Mouse (Mus musculus): ENCODE measurements around the gene Hist1h2ae.

Hist1h2ae gene

GRCm38 (mm10) chr13:23538249-23538648 lies 32.8 kb downstream of the Hist1h2ae start:
- DNase-seq (ENCODE audit: low read depth) = no peak

DNA sequence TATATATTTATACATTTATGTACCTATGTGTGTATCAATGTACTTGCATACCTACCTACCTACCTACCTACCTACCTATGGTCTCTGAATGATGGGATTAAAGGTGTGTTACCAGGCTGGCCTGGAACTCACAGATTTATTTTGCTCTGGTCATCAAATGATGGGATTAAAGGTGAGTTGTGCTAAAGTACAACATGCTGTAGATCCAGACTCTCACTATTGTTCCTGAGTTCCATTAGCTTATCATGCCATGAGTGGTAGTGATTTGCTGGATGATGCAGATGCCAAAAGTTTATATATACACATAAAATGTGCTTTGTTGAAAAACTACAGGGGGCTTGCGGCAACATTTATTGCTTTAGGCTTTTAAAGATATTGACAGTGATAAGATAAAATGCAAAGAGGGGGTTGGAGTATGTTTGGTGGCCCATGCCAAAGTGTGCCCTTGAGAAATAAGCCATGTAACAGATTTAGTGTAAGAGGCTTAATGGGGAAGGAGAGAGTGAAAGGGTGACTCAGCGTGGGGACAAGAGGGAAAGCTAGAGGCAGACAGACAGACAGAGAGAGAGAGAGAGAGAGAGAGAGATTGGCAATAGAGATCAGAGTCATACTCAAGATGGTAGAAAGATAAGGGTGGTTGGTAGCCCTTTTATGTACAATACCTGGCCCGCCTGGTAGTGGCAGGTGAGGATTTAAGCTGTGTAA lies 33.9 kb downstream of the Hist1h2ae start:
- DNase-seq (ENCODE audit: low read depth) = no peak

DNA sequence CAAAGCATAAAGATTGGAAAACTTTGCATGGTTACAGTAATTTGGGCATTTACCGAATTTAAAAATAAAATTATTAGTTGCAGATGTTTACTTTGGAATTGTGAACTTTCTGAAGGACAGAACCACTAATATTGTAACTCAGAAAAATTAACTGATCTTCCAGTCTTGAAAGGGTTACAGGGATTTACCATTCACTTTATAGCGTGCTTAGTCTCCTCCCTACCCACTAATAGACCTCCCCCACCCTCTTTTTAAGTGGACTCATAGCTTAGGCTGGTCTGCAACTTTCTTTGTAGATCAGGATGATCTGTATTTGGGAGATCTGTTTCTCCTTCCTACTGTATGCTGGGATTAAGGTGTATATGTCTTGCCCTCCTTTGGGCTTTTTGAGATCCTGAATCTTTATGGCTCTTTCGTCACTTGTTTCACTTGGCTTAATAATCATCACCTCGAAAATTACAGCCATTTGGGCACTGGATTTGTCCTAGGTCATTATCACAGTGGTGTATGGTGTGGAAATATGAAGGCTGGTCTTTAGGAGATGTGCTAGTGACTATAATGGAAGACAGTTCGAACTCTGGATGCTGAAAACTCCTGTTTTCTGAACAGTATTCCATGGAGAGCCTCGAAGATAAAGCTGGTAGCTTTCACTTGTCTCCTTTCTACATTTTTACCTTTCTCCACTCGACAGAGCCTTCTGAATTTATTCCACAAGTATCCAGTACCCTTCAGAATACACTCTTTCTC lies 34.8 kb downstream of the Hist1h2ae start:
- DNase-seq (ENCODE audit: low read depth) = no peak

DNA sequence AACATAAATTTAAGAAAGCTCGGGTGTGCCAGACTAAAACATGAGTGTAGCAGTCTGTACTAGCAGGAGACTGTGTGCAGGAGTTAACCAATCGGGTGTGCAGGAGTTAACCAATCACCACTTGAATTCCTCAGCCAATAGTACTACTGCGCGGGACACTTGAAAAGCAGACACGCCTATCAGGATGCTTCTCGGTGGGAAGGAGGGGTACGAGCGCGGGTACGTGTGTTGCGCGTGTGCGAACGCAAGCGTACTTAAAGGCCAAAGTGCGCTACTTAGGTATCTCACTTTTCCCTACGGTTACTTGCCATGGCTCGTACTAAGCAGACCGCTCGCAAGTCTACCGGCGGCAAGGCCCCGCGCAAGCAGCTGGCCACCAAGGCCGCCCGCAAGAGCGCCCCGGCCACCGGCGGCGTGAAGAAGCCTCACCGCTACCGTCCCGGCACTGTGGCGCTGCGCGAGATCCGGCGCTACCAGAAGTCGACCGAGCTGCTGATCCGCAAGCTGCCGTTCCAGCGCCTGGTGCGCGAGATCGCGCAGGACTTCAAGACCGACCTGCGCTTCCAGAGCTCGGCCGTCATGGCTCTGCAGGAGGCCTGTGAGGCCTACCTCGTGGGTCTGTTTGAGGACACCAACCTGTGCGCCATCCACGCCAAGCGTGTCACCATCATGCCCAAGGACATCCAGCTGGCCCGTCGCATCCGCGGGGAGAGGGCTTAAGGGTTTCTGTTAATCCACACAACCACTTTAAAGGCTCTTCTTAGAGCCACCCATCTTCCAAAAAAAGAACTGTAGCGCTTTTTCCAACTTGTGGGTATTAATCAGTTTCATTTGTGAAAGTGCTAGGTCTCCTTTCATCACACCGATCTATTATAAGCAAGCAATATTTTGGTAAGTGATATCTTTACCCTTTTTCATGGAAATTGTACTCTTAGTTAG lies 35.6 kb downstream of the Hist1h2ae start, which contains the start of gene Hist1h3g:
TSS of gene Hist1h3g (plus strand) at position 286 of the 939 bp plus-strand sequence.
- DNase-seq (ENCODE audit: low read depth) = peak; percentile 90

DNA sequence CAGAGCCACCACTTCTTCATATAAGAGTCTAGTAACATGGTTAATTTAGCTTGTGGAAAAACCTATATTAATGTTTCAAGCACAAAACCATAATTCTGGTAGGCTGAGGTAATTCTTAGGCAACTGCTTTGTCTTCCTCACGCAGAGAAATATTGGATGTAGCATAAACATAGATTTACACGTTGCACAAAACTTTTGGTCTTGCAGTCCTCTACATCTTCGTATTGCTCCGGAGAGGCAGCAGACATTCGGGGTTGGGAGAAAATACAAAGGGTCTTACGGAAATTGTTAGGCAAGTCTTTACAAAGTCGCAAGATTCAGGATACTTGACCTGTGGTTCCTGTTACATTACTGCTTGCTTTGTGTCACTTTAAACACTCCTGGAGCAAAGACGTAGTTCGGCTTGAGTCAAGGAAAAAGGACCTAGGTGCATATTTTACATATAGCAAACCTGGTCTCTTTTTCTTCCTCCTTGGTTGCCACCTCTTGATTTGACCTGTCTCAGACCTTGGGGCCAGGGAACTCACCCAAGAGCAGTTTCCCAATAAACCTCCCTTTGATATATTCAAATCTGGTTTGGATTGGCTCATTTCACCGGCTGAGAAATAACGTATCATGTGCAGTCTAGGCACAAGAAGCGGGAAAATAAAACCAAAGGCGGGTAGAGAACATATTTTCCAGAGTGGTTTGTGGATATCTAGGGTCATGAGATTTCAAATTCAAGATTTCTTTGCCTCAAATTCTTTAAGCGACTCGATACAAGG lies 36.5 kb downstream of the Hist1h2ae start:
- DNase-seq (ENCODE audit: low read depth) = no peak

GRCm38 (mm10) chr13:23533560-23534367 lies 37.3 kb downstream of the Hist1h2ae start, which contains the start of gene Hist1h2af:
Gene Hist1h2af, plus strand, starts transcription at chr13:23533906.
- peak; percentile 87 for DNase-seq (ENCODE audit: low read depth)

DNA sequence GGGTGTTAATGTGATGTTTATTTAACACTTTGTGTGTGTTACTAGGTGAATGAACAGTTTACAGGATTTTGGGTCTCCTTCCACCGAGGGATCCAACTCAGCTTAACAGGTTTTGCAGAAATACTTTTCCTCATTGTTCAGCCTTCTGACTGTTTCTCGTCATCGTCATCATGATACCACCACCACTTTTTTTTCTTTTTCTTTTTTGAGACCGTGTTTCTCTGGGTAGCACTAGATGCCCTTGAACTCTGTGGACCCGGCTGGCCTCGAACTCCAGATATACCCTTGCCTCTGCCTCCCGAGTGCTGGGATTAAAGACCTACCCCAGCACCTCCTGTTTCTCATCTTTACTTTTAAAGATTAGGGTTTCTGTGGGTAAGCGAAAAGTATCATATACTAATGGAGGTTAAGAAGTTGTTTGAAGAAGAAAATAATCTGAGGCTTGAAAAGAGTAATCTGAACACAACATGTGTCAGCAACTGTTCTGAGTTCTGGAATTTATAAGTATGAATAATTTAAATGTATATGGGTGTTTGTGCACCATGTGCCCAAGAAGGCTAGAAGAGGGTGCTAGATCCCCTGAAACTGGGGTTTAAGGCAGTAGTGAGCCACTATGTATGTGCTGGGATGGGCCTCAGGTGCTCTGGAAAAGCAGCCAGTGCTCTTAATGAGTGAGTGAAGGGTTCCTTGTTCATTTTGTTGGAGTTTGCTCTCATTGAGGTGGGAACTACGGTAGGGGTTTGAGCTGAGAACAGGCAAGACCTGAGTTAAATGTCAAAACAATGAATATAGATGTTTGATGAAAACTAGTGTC lies 38.6 kb downstream of the Hist1h2ae start:
- peak; percentile 22 for DNase-seq (ENCODE audit: low read depth)

- peak; percentile 96 for DNase-seq (ENCODE audit: low read depth)
Observed at GRCm38 (mm10) chr13:23530901-23531875, 39.8 kb downstream of the Hist1h2ae start, which contains the start of gene Hist1h4h. Gene Hist1h4h, plus strand, starts transcription at chr13:23531050.

DNA sequence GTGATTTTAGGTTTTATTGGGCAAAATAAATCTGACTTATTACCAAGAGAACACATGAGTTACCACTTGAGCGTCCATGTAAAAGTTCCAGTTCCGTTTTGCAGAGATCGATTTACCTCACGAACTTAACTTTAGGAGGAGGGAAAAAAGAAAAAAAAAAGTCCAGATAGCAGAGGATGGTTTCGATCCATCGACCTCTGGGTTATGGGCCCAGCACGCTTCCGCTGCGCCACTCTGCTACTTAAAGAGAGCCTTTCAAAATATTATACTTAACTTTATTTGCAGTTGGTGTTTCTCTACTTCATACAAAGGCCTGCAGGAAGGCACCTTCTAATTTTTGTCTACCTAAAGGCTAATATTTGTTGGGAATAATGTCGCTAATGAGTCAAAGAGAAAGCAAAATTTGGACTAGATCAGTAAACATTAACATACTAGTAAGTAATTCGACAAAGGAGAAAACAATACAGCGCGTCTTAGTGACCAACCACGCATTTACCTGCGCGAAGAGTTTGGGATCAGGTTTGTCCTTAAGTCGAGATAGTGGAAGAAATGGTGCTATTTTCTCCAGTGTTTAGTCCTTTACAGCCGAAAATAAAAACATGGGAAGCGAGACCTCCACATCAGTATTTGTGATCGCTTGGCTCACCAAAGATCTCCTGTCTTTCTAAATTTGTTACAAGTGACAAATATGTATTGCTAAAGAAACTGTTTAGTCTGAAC lies 40.7 kb downstream of the Hist1h2ae start:
- DNase-seq (ENCODE audit: low read depth) = peak; percentile 76

GRCm38 (mm10) chr13:23529480-23530165 lies 41.4 kb downstream of the Hist1h2ae start:
- DNase-seq (ENCODE audit: low read depth) = no peak

- no peak for DNase-seq (ENCODE audit: low read depth)
Observed at GRCm38 (mm10) chr13:23529005-23529404, 42.0 kb downstream of the Hist1h2ae start.

DNA sequence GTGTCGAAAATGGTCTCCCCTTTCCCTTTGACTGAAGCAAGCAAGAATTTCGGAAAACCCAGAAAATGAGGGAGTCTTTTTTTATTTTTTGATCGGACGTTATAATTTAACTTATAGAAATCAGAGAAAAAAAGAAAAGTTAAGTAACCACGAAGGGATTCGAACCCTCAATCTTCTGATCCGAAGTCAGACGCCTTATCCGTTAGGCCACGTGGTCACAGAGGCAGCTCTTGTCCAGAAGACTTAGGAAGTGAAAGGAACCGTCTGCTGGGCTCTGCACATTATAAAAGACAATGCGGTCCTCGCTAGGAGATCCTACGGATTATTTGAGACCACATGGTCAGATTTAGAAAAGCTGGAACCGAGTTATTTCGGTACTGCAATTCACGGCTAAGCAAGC lies 44.7 kb downstream of the Hist1h2ae start:
- peak; percentile 94 for DNase-seq (ENCODE audit: low read depth)

GRCm38 (mm10) chr13:23525901-23526300 lies 45.1 kb downstream of the Hist1h2ae start:
- peak; percentile 32 for DNase-seq (ENCODE audit: low read depth)

GRCm38 (mm10) chr13:23524654-23525053 lies 46.4 kb downstream of the Hist1h2ae start:
- peak; percentile 90 for DNase-seq (ENCODE audit: low read depth)

DNA sequence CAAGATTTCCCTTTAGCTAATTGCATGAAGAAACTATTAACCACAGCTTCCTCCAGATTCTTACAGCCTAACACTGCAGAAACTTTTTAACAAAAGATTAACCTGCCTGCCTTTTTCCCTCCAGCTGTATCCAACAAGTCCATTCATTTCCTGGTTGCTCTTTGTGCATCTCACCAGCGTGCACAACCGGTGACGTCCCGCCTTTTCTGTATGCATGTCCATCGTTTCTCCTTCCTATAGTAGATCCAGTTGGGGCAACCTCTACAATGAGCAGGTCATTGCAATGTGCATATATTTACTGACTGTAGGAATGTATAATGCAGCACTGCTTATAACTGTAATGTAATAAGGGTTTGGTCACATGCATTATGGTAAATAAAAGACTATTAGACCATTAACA lies 47.0 kb downstream of the Hist1h2ae start:
- DNase-seq (ENCODE audit: low read depth) = no peak

DNA sequence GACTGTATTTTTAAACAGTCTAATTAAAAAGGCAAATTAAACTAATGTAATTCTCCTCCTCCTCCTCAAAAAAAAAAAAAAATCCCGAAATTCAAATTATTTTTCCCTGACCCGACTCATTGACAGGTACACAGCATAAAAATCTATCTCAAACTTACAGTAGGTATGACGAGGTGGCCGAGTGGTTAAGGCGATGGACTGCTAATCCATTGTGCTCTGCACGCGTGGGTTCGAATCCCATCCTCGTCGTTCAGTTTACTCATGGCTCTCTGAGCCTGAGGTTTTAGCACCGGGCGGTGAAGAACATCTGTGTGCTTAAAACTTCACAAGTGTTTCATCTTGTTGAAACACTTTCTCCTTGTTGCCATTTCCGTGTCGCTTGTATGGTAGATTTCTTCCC lies 49.3 kb downstream of the Hist1h2ae start:
- peak; percentile 84 for DNase-seq (ENCODE audit: low read depth)

Measured in NIH3T3 (cell line).